Mouse (Mus musculus): Measurements from ENCODE around the gene Mas1. TPM values are rescaled to one million over a fixed set of nuclear protein-coding genes. Genes with fewer than 3 reads are reported as not detected.
A peak's percentile ranks its signal among the peaks of the same experiment; 100 is the strongest.

Gene Mas1
- 0.29 TPM in 1 of 2 replicates, not detected in the other for polyA plus RNA-seq (2014; fragmentation: Nextera tagmentation; extraction: Ambion mirVana)

DNA sequence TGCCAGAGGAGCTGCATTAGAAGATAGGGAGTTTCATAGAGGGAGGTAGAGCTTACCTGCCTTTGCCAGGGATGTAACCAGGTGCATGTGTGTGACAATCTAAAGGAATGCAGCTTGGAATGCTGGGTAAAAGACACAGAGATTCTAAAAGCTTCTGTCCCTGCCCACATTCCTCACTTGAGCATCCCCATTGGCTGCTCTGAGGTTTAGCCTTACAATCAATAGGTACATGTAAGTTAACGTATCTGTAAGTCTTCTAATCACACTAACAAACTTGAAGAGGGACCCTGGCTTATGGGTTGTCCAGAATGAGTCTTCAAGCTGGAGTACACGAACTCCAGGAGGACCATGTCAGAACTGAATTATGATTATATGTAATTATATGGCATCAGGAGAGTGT is at the start of gene Mas1:
Gene Mas1, minus strand, starts transcription at position 101 of the 400 bp plus-strand sequence.
- DNase-seq (ENCODE audit: low spot score): no peak
- no peaks in the 10 kb centered on the region for H3K36me3 ChIP-seq (ENCODE audit: control insufficient read depth, insufficient read depth, low read length)
- no peak within 1 kb of the TSS for H3K4me3 ChIP-seq (ENCODE audit: low read depth, low read length)
- no peak for ATAC-seq (replicated peaks; ENCODE audit: low FRiP score)
- no peaks in the 10 kb centered on the region for H3K9me3 ChIP-seq (ENCODE audit: control insufficient read depth, low read length)
- no peak within 1 kb of the TSS for H3K27ac ChIP-seq (ENCODE audit: low read depth, low read length)
- 62% methylated on average over 2 of the region's 2 CpGs for WGBS
- H3K27me3 ChIP-seq (ENCODE audit: control insufficient read depth, insufficient read depth, low read length): no peaks in the 10 kb centered on the region; the same call in 1 of the 2 replicates
- H3K4me2 ChIP-seq (ENCODE audit: low read depth, low read length, severe bottlenecking): no peak within 1 kb of the TSS
- no peak within 1 kb of the TSS for H3K9ac ChIP-seq (ENCODE audit: low read length)
- H3K4me1 ChIP-seq (replicated peaks; ENCODE audit: control insufficient read depth, insufficient read depth, low read length): no peaks in the 10 kb centered on the region

DNA sequence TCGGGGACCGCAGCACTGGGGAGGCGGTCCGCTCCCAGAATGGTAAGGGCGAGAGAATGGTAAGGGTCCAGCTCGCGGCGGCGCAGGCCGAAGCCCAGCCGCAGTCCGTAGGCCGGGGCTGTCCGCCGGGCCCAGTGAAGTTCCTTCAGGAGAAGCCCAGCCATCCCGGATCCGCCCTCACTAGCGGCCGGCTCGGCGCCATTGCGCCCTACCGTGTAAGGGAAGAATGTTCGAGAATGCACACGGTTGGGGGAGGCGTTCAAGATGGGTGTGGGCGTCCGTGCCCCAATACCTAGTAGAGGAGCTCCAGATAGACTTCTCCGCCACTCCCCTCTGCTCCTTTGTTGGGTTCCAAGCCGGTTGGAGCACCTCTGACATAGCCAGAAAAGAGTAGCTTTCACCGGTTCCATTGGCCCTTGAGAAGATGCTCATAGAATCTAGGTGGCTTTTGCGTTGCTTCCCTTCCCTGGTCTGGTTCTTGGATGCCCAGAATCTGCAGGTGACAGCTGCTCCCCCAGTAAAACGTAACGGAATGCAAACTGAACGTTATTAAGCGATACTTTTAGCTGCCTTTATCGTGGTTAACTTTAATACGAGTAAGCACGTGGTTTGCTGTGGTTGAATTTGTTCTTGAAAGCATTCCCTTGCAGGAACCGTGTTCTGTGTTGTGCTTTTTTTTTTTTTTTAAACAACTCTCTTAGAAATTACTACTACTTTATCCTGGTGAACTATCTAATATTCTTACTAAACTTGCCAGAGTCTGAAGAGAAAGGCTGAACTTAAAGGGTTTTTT is 48.8 kb upstream of the Mas1 start:
- DNase-seq (ENCODE audit: low spot score) (no peak), ATAC-seq (replicated peaks; ENCODE audit: low FRiP score) (peak; percentile 68)
- Histone ChIP-seq H3K9me3 (ENCODE audit: control insufficient read depth, low read length) (no peaks in the 10 kb centered on the region), H3K9ac (ENCODE audit: low read length) (peak overlapping the region; percentile 96), H3K27ac (ENCODE audit: low read depth, low read length) (peak overlapping the region; percentile 78), H3K4me3 (ENCODE audit: low read depth, low read length) (peak overlapping the region; percentile 80), H3K4me1 (replicated peaks; ENCODE audit: control insufficient read depth, insufficient read depth, low read length) (peaks cover 2% of the 10 kb centered on the region; the same call in 1 of the 2 replicates), H3K4me2 (ENCODE audit: low read depth, low read length, severe bottlenecking) (peak overlapping the region; percentile 74), H3K36me3 (ENCODE audit: control insufficient read depth, insufficient read depth, low read length) (peaks cover 23% of the 10 kb centered on the region; the same call in 1 of the 2 replicates), H3K27me3 (ENCODE audit: control insufficient read depth, insufficient read depth, low read length) (no peaks in the 10 kb centered on the region)
- under 1% methylated on average over 40 of the region's 40 CpGs for WGBS

DNA sequence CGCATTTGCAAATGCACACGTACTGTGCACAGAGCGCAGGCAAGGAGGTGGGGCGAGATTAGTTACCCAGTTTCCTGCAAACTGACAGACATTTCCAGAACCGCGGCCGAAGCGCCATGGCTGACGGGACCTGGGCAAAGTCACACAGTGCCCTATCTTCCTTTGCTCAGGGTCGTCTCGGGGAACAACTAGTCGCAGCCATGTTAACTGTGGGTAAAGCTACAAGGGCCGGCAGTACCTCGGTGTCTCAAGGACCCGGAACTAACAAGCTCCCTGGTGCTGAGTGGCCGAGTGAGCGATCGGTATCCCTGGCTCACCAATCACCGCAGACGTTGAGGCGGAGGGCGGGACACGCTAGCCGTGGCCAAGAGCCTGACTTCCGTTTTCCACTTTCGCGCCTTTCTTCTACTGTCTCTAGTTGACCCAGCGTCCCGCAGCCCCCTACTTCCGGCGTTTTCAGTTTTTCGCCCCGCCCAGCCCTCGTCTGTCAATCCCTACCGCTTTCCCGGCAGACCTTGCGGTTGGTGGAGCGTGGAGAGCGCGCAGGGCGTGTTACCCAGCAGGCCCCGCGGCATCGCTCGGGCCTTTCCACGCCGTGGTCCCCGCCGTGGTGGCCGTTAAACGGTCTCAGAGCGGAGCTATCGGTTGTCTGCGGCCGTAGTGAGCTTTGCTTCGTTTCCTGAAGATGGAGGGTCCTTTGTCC is 48.1 kb upstream of the Mas1 start, which contains the start of gene Mrpl18:
Gene Mrpl18, minus strand, starts transcription at position 465 of the 703 bp plus-strand sequence.
- Histone ChIP-seq H3K27me3 (ENCODE audit: control insufficient read depth, insufficient read depth, low read length) (no peaks in the 10 kb centered on the region), H3K4me1 (replicated peaks; ENCODE audit: control insufficient read depth, insufficient read depth, low read length) (peaks cover 2% of the 10 kb centered on the region; the same call in 1 of the 2 replicates), H3K4me2 (ENCODE audit: low read depth, low read length, severe bottlenecking) (peak within 1 kb of the TSS; percentile 77), H3K9me3 (ENCODE audit: control insufficient read depth, low read length) (no peaks in the 10 kb centered on the region), H3K36me3 (ENCODE audit: control insufficient read depth, insufficient read depth, low read length) (peaks cover 20% of the 10 kb centered on the region; the same call in 1 of the 2 replicates), H3K27ac (ENCODE audit: low read depth, low read length) (peak within 1 kb of the TSS; percentile 78), H3K4me3 (ENCODE audit: low read depth, low read length) (peak within 1 kb of the TSS; percentile 80), H3K9ac (ENCODE audit: low read length) (peak within 1 kb of the TSS; percentile 96)
- peak; percentile 99 for DNase-seq (ENCODE audit: low spot score)
- ATAC-seq (replicated peaks; ENCODE audit: low FRiP score): peak; percentile 99
- under 1% methylated on average over 56 of the region's 56 CpGs for WGBS

DNA sequence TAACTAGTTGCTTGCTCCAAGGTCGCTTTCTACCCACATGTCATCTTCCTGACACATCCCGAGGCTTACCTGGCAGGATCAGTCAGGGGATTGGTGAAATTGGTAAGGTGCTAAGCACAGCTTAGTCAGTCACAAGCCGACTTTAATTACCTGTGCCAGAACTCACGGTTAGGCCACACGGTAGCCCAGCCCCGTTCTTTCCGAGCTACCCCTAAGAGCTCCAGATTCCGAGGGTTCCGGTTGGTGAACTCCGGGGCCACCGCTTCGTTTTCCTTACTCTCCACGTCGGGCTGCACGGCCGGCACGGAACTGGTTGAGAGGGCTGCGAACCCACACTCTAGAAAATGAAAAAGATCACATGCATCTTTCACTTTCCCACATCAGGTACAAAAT is 47.5 kb upstream of the Mas1 start, which contains the start of gene Tcp1:
Gene Tcp1, plus strand, starts transcription at position 214 of the 393 bp plus-strand sequence.
- Histone ChIP-seq H3K9me3 (ENCODE audit: control insufficient read depth, low read length) (no peaks in the 10 kb centered on the region), H3K4me3 (ENCODE audit: low read depth, low read length) (peak within 1 kb of the TSS; percentile 80), H3K36me3 (ENCODE audit: control insufficient read depth, insufficient read depth, low read length) (peaks cover 19% of the 10 kb centered on the region; the same call in 1 of the 2 replicates), H3K27me3 (ENCODE audit: control insufficient read depth, insufficient read depth, low read length) (no peaks in the 10 kb centered on the region), H3K27ac (ENCODE audit: low read depth, low read length) (peak within 1 kb of the TSS; percentile 78), H3K4me2 (ENCODE audit: low read depth, low read length, severe bottlenecking) (peak within 1 kb of the TSS; percentile 77), H3K4me1 (replicated peaks; ENCODE audit: control insufficient read depth, insufficient read depth, low read length) (peaks cover 2% of the 10 kb centered on the region; the same call in 1 of the 2 replicates), H3K9ac (ENCODE audit: low read length) (peak within 1 kb of the TSS; percentile 96)
- ATAC-seq (replicated peaks; ENCODE audit: low FRiP score) (0 out of 2 replicates have a peak, but pooled peaks have one; percentile 2), DNase-seq (ENCODE audit: low spot score) (no peak)
- under 1% methylated on average over 18 of the region's 18 CpGs for WGBS

DNA sequence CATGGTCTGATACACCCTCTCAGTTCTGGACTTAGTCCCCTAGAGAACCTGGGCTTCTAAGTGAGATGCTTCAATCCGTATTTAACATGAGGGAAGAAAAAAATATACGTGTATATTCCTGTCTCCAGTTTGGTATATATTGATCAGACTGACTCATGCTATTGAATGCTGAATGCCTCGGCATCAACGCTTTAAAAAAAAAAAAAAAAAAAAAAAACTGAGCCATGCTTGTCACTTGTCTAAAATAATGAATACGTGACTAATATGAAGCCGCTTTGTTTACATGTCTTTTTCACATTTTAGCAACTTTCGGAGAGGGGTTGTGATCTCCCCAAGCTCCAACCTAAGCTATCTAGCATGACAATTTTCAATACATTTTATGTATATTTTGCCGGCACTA is 42.4 kb upstream of the Mas1 start:
- no peak overlapping the region for H3K4me3 ChIP-seq (ENCODE audit: low read depth, low read length)
- DNase-seq (ENCODE audit: low spot score): no peak
- ATAC-seq (replicated peaks; ENCODE audit: low FRiP score): no peak
- H3K4me2 ChIP-seq (ENCODE audit: low read depth, low read length, severe bottlenecking): no peak overlapping the region
- 92% methylated on average over 8 of the region's 8 CpGs for WGBS
- H3K4me1 ChIP-seq (replicated peaks; ENCODE audit: control insufficient read depth, insufficient read depth, low read length): no peaks in the 10 kb centered on the region; the same call in 1 of the 2 replicates
- no peaks in the 10 kb centered on the region for H3K27me3 ChIP-seq (ENCODE audit: control insufficient read depth, insufficient read depth, low read length)
- no peak overlapping the region for H3K9ac ChIP-seq (ENCODE audit: low read length)
- H3K36me3 ChIP-seq (ENCODE audit: control insufficient read depth, insufficient read depth, low read length): peaks cover 9% of the 10 kb centered on the region; the same call in 1 of the 2 replicates
- no peaks in the 10 kb centered on the region for H3K9me3 ChIP-seq (ENCODE audit: control insufficient read depth, low read length)
- H3K27ac ChIP-seq (ENCODE audit: low read depth, low read length): no peak overlapping the region

DNA sequence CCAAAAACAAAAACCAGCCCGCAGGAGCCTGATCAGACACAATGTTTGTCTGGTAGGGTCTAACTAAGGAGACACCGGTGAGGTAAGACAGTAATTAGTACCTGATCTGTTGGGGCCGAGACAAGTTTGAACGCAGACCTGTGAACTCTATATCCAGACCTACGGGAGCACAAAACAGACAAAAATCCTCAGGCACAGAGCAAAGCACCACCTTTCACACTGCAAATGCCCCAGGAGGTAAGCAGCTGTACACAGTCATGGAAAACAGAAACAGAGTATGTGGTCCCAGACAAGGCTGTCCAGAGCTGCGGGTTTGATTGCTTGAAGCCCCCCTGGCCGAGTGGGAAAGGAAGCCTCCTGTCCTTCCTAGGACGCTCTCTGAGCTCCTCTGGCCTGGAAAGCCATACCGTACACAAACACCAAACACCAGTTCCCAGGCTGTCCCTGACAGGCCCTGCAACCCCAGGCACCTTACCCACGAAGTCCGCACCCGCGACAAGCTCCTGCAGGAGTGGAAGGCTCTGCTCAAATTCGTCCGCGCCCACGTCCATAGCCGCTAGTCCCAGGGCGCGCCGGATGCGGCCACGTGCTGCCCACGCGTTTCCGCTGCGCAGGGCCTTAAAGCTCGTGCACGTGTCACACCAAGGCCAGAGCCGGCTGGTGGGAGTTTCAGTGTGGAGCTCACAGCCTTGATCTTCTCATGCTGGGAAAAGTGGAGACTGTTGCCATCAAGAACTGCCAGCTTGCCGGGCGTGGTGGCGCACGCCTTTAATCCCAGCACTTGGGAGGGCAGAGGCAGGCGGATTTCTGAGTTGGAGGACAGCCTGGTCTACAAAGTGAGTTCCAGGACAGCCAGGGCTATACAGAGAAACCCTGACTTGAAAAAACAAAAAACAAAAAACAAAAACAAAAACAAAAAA is 41.7 kb upstream of the Mas1 start, which contains the start of gene Pnldc1:
Gene Pnldc1, minus strand, starts transcription at position 870 of the 920 bp plus-strand sequence.
- H3K9me3 ChIP-seq (ENCODE audit: control insufficient read depth, low read length): no peaks in the 10 kb centered on the region
- no peak for ATAC-seq (replicated peaks; ENCODE audit: low FRiP score)
- no peak within 1 kb of the TSS for H3K4me2 ChIP-seq (ENCODE audit: low read depth, low read length, severe bottlenecking)
- DNase-seq (ENCODE audit: low spot score): no peak
- no peak within 1 kb of the TSS for H3K27ac ChIP-seq (ENCODE audit: low read depth, low read length)
- no peak within 1 kb of the TSS for H3K4me3 ChIP-seq (ENCODE audit: low read depth, low read length)
- WGBS: 83% methylated on average over 35 of the region's 35 CpGs
- H3K27me3 ChIP-seq (ENCODE audit: control insufficient read depth, insufficient read depth, low read length): no peaks in the 10 kb centered on the region
- H3K9ac ChIP-seq (ENCODE audit: low read length): no peak within 1 kb of the TSS
- H3K4me1 ChIP-seq (replicated peaks; ENCODE audit: control insufficient read depth, insufficient read depth, low read length): no peaks in the 10 kb centered on the region
- peaks cover 9% of the 10 kb centered on the region; the same call in 1 of the 2 replicates for H3K36me3 ChIP-seq (ENCODE audit: control insufficient read depth, insufficient read depth, low read length)

DNA sequence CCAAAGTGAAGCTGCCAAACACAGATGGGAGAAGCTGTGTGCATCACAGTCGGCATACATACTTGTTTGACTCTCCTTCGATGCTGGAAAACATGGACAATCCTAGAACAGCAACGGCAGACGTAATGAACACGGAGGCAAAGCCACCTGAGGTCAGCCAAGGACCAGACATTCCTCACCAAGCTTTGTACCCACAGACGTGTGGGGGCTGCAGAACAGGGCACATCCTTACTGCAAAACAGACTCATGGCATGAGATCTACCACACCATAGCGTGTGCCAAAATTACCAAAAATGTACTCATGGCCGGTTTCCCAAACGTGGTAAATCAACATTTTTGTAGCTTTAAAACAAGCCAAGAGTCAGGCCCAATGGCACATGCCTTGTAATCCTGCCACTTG is 38.5 kb upstream of the Mas1 start:
- 93% methylated on average over 9 of the region's 9 CpGs for WGBS
- H3K9me3 ChIP-seq (ENCODE audit: control insufficient read depth, low read length): no peaks in the 10 kb centered on the region
- H3K9ac ChIP-seq (ENCODE audit: low read length): no peak overlapping the region
- H3K36me3 ChIP-seq (ENCODE audit: control insufficient read depth, insufficient read depth, low read length): no peaks in the 10 kb centered on the region
- DNase-seq (ENCODE audit: low spot score) (peak; percentile 38), ATAC-seq (replicated peaks; ENCODE audit: low FRiP score) (no peak)
- no peak overlapping the region for H3K4me3 ChIP-seq (ENCODE audit: low read depth, low read length)
- H3K27me3 ChIP-seq (ENCODE audit: control insufficient read depth, insufficient read depth, low read length): no peaks in the 10 kb centered on the region
- H3K4me2 ChIP-seq (ENCODE audit: low read depth, low read length, severe bottlenecking): no peak overlapping the region
- H3K27ac ChIP-seq (ENCODE audit: low read depth, low read length): no peak overlapping the region
- peaks cover 3% of the 10 kb centered on the region; the same call in 1 of the 2 replicates for H3K4me1 ChIP-seq (replicated peaks; ENCODE audit: control insufficient read depth, insufficient read depth, low read length)
